Mouse (Mus musculus) ES-CJ7 (cell line): Measurements from ENCODE around the gene Gm20838.
"Not testable (repeated sequence)": the region's sequence is repeated elsewhere in the genome, so short reads cannot be mapped to it uniquely, and the experiment has no call there.

Source experiments
- DNase-seq: peaks from one replicate; pipeline ENCODE4 v3.0.0; 2011; ENCODE audit warnings: low read depth, low spot score

Gm20838 gene

DNA sequence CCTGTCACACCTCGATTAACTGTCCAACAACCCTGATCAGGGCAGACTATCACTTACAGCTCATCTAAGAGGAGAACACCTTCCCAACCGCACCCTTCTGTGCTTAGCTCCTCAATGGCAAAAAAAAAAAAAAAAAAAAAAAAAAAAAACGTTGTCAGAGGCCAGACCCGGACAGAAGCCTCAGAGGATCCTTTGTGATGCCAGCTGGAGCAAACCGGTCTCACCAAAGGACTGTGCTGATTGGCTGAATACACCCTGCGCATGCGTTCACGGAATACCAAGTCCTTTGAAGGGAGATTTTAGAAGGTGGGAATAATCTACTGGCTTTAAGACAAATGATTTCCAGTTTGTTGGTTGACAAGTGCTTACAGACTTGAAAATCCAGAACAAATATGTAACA lies at the start of gene Gm20838:
Gene Gm20838 (minus strand): TSS at position 101 of the 400 bp plus-strand sequence.
- DNase-seq, result not testable (repeated sequence)
